Mouse (Mus musculus) hematopoietic stem cell, adult 5-6 weeks (primary cell): Measurements from ENCODE around the gene Ube2e2. TPM values are rescaled to one million over a fixed set of nuclear protein-coding genes. Genes with fewer than 3 reads are reported as not detected.
"Not testable (repeated sequence)": the region's sequence is repeated elsewhere in the genome, so short reads cannot be mapped to it uniquely, and the experiment has no call there.

ENCODE experiments used
- ATAC-seq, 2 experiments: fragments of 125-278 bp in 1 of 2; replicated peaks in 1 of 2; 2 replicates each; pipeline ENCODE4 v1.8.0; 2016 to 2017; ENCODE audit warnings: inconsistent platforms in 2 of 2, mild to moderate bottlenecking in 2 of 2, moderate number of reproducible peaks in 2 of 2, low read depth in 1 of 2, moderate TSS enrichment in 1 of 2; ENCODE audit not compliant: low FRiP score in 2 of 2, poor library complexity in 2 of 2, severe bottlenecking in 2 of 2, insufficient read depth in 1 of 2, low TSS enrichment in 1 of 2
- total RNA-seq: library from RNA; stranded (forward); fragments of 172-1452, 232-1000 nt; gene quantifications from 2 replicates; pipeline ENCODE4 v1.2.3, GENCODE M21; 2017

Ube2e2 gene
- total RNA-seq, 1 experiment from 2014 or later: 15.0 TPM

- ATAC-seq: no peak
Observed at GRCm38 (mm10) chr14:18572852-18573251, 321.2 kb downstream of the Ube2e2 start.

GRCm38 (mm10) chr14:18569615-18570014 is 324.5 kb downstream of the Ube2e2 start:
- no peak for ATAC-seq

DNA sequence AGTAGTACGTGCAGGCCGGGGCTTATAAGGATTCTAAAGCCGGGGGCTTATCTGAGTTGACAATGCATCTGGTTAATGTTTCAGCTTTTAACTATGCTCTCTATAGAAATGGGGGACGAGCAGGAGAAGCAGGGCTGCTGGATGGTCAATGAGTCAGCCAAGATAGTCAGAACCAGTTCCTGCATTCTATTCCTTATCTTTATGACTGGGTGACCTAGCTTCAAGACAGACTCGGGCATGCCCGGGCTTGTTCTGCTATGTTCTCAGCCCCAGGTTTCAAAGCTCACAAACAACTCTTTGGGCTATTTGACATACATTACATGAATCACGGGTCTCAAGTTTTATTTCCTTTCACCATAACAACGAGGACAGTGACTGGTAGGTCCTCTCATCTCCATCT is 329.1 kb downstream of the Ube2e2 start:
- ATAC-seq: not testable (repeated sequence)

DNA sequence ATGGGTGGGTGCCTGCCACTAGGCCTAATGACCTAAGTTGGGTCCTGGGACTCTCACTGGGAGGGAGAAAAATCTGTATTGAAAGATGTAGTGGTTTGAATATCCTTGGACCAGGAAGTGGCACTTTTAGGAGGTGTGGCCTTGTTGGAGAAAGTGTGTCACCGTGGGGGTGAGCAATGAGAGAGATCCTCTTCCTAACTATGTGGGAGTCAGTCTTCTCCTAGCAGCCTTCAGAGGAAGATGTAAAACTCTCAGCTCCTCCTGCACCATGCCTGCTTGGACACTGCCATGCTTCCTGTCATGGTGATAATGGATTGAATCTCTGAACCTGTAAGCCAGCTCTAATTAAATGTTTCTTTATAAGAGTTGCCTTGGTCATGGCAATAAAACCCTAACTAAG is 338.8 kb downstream of the Ube2e2 start:
- ATAC-seq: no peak

DNA sequence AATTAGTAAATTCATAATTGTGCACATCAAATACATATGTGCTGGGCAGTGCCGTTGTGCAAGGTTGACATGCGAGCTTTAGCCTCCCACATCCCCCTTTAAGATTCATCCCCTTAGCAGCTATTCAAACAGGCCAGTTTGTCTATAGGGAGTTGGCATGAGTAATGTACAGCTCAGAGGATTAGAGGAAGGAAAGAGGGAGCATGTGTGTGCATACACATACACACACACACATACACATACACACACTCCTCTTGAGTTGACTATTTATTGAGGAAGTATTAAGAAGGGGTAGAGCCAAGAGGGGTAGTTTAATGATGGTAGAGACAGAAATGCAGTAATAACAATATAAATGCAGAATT is 339.5 kb downstream of the Ube2e2 start:
- ATAC-seq: no peak

GRCm38 (mm10) chr14:18553987-18554626 is 340.0 kb downstream of the Ube2e2 start:
- ATAC-seq: no peak

GRCm38 (mm10) chr14:18547541-18547940 is 346.5 kb downstream of the Ube2e2 start:
- ATAC-seq: no peak

- ATAC-seq: not testable (repeated sequence)
Observed at GRCm38 (mm10) chr14:18539092-18539491, 355.0 kb downstream of the Ube2e2 start.

GRCm38 (mm10) chr14:18530899-18531298 is 363.2 kb downstream of the Ube2e2 start:
- ATAC-seq: no peak

DNA sequence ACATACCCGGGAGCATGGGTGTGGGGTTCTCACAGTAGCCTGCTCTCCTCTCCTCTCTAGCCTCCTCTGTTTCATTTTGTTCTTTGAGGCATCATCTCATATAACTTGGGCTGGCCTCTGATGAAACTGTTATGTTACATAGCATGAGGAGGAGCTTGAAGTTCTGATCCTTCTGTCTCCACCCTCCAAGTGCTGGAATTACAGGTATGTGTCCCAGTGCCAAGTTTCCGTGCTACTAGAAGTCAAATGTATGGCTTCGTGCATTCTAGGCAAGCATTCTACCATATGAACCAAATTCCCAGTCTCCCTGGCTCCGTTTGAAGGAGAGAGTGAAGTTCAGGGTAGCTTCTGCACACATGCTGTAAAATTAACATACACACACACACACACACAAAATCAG is 363.6 kb downstream of the Ube2e2 start:
- no peak for ATAC-seq
